ENCODE assay signal across 11 mouse cellular contexts in the genomic region with DNA sequence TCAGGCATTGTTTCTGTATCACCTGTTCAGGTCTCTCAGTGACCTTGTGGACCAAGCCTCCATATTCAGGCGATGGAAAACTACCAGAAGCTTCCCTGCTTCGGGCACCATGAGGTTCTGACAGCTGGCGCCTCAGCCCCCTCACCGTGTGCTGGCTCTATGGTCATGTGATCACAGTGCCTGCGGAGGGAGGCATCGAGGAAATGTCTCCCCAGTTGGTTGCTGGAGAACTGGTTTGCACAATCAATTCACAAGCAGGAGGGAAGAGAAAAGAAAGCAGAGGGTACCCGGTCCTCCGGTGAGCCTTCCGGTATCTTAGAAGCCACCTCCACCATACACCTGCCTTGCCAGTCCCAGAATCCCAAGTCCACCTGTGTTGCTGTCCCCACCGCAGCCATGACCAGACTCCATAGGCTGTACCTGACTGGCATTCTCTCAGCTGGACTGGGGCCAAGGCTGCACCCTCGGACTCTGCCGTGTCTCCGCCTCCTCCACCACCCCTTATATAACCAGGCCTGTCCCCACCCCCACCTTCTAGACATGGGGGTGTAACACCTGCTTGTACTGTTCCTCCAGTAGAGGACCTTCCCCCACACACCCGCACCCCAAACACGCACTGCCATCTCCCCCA. TPM values are rescaled to one million over a fixed set of nuclear protein-coding genes. Genes with fewer than 3 reads are reported as not detected.
A peak's percentile ranks its signal among the peaks of the same experiment; 100 is the strongest.
DNase-seq lines count a peak whose midpoint lies in the region; ATAC-seq lines count a peak whose summit lies in the region.
"Had no signal": no experiment of that assay in that cellular context is flagged by ENCODE, and none has a peak within 500 bp of the region (broad histone marks: within the 10 kb centered on the region; RNA-seq: fewer than 3 reads in every experiment).

No protein-coding gene starts in this region.

- no peak overlapping the region for H3K9ac ChIP-seq in forebrain, embryonic 16.5 days (replicated peaks; ENCODE audit: low read depth, low read length)
- H3K9ac ChIP-seq: liver, embryonic 15.5 days; stomach, embryonic 15.5 days had no signal

- H3K4me1 ChIP-seq in forebrain, embryonic 16.5 days (replicated peaks; ENCODE audit: control insufficient read depth, insufficient read depth, low read length): 0 out of 2 replicates have a peak, but pooled peaks cover 5% of the 10 kb centered on the region
- H3K4me1 ChIP-seq: liver, embryonic 15.5 days; stomach, embryonic 15.5 days had no signal

- no peaks in the 10 kb centered on the region for H3K9me3 ChIP-seq in forebrain, embryonic 16.5 days (ENCODE audit: control insufficient read depth, low read length)
- H3K9me3 ChIP-seq: liver, embryonic 15.5 days; stomach, embryonic 15.5 days had no signal

- H3K4me2 ChIP-seq in forebrain, embryonic 16.5 days (ENCODE audit: low read length): no peak overlapping the region
- H3K4me2 ChIP-seq: liver, embryonic 15.5 days; stomach, embryonic 15.5 days had no signal

- ATAC-seq in forebrain, embryonic 16.5 days: no peak
- no peak for ATAC-seq in megakaryocyte, adult 5-6 weeks (ENCODE audit: poor library complexity, severe bottlenecking)

- H3K27me3 ChIP-seq in forebrain, embryonic 16.5 days (replicated peaks; ENCODE audit: control insufficient read depth, insufficient read depth, low read length): no peaks in the 10 kb centered on the region
- H3K27me3 ChIP-seq: liver, embryonic 15.5 days; stomach, embryonic 15.5 days had no signal

- WGBS in forebrain, embryonic 16.5 days: 69% methylated on average over 15 of the region's 15 CpGs

- H3K36me3 ChIP-seq in forebrain, embryonic 16.5 days (ENCODE audit: control insufficient read depth, insufficient read depth): no peaks in the 10 kb centered on the region
- H3K36me3 ChIP-seq: liver, embryonic 15.5 days; stomach, embryonic 15.5 days had no signal

- no peak overlapping the region for H3K27ac ChIP-seq in forebrain, embryonic 16.5 days (ENCODE audit: low read length)
- H3K27ac ChIP-seq: liver, embryonic 15.5 days; stomach, embryonic 15.5 days had no signal

- H3K4me3 ChIP-seq in forebrain, embryonic 16.5 days (replicated peaks; ENCODE audit: low read length): no peak overlapping the region
- H3K4me3 ChIP-seq: liver, embryonic 15.5 days; stomach, embryonic 15.5 days had no signal

- DNase-seq in adrenal gland, postnatal 25 days: peak; percentile 7
- DNase-seq in adrenal gland, adult 18-20 months (ENCODE audit: low spot score in 2 of 2): no peak
- DNase-seq in kidney, postnatal 10 days: peak; percentile 38
- DNase-seq in kidney, adult 18-20 months: no peak
- peak; percentile 82 for DNase-seq in layer of hippocampus, adult 9-11 months
- peak; percentile 75 to 82 for DNase-seq in right cerebral cortex, adult 2 months (ENCODE audit: low spot score in 2 of 2)
- DNase-seq: heart, postnatal 14 days had no signal

RNA-seq across cellular contexts. Expression of a gene that starts 49.5 kb away (rescaled TPM):
- 6.2 and 7.2 TPM in 2 replicates for total RNA-seq in adrenal gland, postnatal 25 days (2021)
- 1 to 10 TPM; 3.7 to 5.0 TPM for total RNA-seq in adrenal gland, adult 18-20 months (2021)
- polyA plus RNA-seq in forebrain, embryonic 16.5 days (2015; fragmentation: Nextera tagmentation; extraction: Ambion mirVana): 46.4 and 56.3 TPM in 2 replicates
- not detected in 2 replicates for total RNA-seq in megakaryocyte, adult 5-6 weeks (2015)
- total RNA-seq in megakaryocyte, adult 5-6 weeks (2017): not detected in 2 replicates

Comparison
In these comparisons a context has a peak if more than half of its experiments do, and no peak if none do; other contexts are left out.
1. DNase-seq: peak in adrenal gland, postnatal 25 days (single experiment), kidney, postnatal 10 days (single experiment), layer of hippocampus, adult 9-11 months (single experiment) and right cerebral cortex, adult 2 months (2 of 2); none in adrenal gland, adult 18-20 months (0 of 2) and kidney, adult 18-20 months (single experiment).